Mouse (Mus musculus): ENCODE results near the gene Hmgn1.

The Hmgn1 gene

DNA sequence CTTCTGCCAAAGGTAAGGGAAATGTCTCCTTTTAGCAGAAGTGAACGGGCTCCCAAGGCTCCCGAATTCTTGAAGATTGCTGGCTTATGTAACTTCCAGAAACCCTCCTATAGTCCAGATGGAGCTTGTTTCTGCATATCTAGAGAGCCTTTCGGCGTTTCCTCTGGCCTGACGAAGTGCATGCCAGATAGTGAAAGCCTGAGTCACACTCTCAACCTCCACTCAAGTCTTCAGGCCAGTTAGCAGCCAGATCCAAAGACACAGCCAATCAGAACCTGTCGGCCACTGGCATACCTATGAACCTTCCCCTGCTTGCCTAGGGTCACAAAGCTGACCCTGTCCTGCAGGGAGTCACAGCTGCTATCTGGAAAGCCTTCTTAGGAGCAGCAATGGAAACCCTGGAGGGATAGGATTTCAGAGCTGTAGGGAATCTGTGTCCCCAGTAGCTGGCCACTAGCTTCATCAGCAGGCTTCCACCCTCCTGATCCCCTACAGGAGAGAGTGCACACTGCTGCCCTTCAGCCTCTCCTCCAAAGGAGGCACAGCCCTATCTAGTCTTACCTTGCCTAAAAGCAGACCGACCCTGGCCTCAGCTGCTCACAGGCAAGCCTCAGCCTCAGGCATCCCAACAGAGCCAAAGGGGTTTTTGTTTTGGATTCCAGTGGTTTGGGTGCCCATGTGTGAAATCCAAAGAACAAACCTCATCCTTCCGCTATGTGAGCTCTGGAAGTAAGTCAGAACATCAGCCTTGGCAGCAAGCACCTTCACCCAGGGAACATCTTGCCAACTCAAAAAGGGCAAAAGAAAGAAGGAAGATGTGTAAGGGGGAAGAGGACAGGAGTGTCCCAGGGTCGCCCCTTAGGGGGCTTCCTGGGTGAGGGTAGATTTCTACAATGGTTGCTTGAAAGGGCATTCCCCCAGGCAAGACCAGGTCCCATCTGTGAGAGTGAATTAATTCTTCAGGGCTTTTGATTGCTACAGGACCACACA is 35.7 kb downstream of the Hmgn1 start:
- ChIA-PET POLR2A (interaction anchor here (0.5 to 5.1 kb wide), 18 partner anchors 9 to 409 kb away, joined by 3 to 69 read pairs (median 4); partner anchors contain the start of genes Brwd1 (in 4 of the 4), Psmg1 (in 2 of the 4) and Wrb (in 1 of the 4)), CTCF (interaction anchor here (0.6 to 1.6 kb wide), 7 partner anchors 9 to 135 kb away, joined by 3 to 7 read pairs (median 3); no protein-coding TSS in a partner anchor)

DNA sequence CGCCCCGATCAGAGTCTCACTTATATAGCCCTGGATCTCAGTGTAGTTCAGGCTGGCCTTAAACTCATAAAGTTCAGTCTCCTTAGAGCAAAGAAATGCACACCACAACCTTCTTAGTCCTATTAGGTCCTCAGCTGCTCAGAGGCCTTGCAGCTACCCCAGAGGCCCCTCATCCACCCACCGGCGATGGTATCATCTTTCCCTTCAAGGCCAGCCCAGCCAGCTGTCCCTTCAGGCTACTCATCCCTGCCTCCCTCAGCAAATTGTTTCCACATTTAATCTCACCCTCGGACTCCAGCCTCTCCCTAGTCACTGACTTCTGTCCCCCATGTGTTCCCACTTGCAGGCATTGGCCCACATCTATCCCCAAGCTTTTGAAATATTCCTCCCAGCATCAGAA is 39.4 kb downstream of the Hmgn1 start:
- POLR2A ChIA-PET: interaction anchor here in 2 of 4 experiments (1.0 to 5.1 kb wide), 5 partner anchors 10 to 321 kb away, joined by 3 to 27 read pairs (median 6); no protein-coding TSS in a partner anchor

DNA sequence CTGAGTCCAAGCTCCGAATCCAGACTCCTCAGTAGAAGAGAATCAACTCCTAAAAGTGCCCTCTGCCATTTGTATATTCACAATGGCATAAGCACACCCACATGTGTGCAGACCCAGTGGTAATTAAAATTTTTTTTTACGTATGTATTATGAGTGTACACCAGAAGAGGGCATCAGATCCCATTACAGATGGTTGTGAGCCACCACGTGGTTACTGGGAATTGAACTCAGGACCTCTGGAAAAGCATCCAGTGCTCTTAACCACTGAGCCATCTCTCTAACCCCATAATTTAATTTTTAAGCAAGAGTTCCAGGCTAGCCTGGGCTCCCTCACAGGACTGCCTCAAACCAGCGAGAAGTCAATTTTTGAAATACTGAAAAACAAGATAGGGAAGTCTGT is 40.1 kb downstream of the Hmgn1 start:
- POLR2A ChIA-PET: interaction anchor here in 2 of 4 experiments (0.6 to 5.1 kb wide), 6 partner anchors 10 to 149 kb away, joined by 3 to 27 read pairs (median 4); no protein-coding TSS in a partner anchor
- CTCF ChIA-PET: interaction anchor here in 2 of 4 experiments (0.6 to 0.7 kb wide), 2 partner anchors 15 to 1935 kb away, joined by 3 to 4 read pairs; no protein-coding TSS in a partner anchor

More for the DNA sequence above, 39.4 kb downstream of the Hmgn1 start:
- CTCF ChIA-PET: interaction anchor here in 1 of 4 experiments (0.7 kb wide), 1 partner anchor 1936 kb away, joined by 3 read pairs; no protein-coding TSS in a partner anchor

DNA sequence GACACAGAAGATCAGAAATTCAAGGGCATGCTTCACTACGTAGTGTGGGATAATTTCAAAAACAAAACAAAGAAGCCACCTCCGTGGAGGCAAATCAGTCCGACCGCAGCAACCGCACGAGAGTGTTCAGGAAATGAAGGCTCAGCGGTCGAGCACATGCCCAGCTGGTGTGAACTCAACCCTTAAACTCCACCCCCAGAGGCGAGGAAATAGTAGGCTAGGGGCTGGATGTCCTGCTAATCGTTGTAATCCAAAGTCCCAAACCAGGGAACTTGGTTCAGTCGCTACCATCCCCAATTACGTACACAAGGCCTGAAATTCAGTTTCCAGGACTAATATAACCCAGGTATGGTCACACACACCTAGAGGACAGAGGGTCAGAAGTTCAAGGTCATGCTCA is 40.5 kb downstream of the Hmgn1 start:
- POLR2A ChIA-PET: interaction anchor here in 3 of 4 experiments (0.6 to 5.1 kb wide), 7 partner anchors 10 to 149 kb away, joined by 3 to 27 read pairs (median 3); no protein-coding TSS in a partner anchor
- CTCF ChIA-PET: interaction anchor here in 1 of 4 experiments (0.6 kb wide), 1 partner anchor 15 kb away, joined by 4 read pairs; no protein-coding TSS in a partner anchor

- POLR2A ChIA-PET: interaction anchor here in 2 of 4 experiments (0.7 to 5.1 kb wide), 7 partner anchors 8 to 46 kb away, joined by 3 to 27 read pairs (median 4); no protein-coding TSS in a partner anchor
Measured at GRCm38 (mm10) chr16:96085597-96085996, 41.9 kb downstream of the Hmgn1 start.

DNA sequence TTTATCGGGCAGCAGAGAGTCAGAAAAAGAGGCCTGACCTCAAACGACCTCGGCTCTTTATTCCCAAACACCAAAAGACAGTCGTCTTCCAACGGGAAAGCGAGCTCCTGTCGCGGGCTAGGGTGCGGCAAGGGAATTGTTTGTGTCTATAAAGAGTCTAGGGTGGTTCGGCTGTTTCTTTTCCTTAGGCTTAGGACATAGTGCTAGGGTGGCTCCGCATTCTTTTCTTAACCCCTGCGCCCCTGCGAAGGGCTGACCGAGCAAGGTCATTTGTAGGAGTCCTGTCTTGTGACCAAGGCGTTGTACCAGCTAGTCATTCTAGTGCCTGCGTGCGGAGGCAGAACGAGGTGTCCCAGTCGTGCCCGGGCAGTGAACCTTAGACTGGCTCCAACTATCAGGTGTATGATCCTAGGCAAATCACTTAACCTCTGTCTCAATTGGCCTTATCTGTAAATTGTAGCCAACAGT is 44.3 kb downstream of the Hmgn1 start:
- ChIA-PET CTCF (interaction anchor here in 3 of 4 experiments (0.5 to 1.5 kb wide), 7 partner anchors 8 to 348 kb away, joined by 3 to 5 read pairs (median 5); partner anchors contain the start of gene Hmgn1 (in 1 of the 3)), POLR2A (interaction anchor here (0.6 to 4.4 kb wide), 132 partner anchors 8 to 1324 kb away, joined by 3 to 111 read pairs (median 6); partner anchors contain the start of genes Hmgn1 (in 3 of the 4), Lca5l (in 3 of the 4), Psmg1 (in 3 of the 4) and Wrb (in 3 of the 4))

More at GRCm38 (mm10) chr16:96085597-96085996, 41.9 kb downstream of the Hmgn1 start:
- CTCF ChIA-PET: no interaction called here

DNA sequence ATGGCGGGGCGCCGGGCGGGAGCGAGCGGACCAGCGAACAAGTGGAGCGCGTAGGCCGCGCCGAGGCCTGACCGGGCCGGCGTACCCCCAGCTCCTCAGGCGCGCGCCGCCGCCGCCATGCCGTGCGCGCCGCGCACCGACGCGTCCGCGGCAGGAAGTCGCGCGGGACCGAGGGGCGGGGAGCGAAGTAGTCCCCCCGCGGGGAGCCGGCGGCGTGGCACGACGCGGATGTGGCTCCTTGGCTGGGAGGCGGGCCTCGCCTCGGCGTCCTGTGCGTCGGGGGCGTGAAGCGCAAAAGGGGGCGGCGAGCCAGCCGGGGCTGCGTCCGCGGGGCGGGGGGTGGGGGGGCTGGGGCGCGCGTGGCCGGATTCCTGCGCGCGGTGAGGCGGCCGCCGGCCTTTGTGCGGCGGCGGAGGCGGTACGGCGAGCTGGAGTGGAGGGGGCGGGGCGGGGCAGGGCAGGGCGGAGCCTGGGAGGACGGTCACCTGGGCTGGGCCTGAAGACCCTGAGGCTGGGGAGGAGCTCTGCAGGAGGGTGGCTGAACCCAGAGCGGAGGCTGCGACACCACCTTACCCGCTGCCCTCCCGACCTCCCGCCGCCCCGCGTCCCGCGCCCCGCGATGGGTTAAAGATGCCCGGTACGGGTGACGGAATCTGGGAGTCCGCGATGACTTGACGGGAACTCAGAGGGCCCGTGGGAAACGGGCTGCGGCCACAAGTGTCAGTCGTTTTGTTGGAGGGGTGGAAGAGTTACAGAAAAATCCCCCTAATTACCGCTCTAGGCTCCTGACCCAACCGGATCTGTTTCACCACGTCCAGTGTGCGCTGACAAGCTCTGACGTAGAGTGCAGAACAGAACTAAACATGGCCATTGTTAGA is 45.0 kb downstream of the Hmgn1 start, which contains the start of gene Brwd1:
Gene Brwd1, minus strand, starts transcription at position 226 of the 878 bp plus-strand sequence.
- ChIA-PET POLR2A (interaction anchor here (0.5 to 4.4 kb wide), 163 partner anchors 9 to 1323 kb away, joined by 3 to 111 read pairs (median 5); partner anchors contain the start of genes Psmg1 (in 4 of the 4), Hmgn1 (in 3 of the 4), Lca5l (in 3 of the 4) and Wrb (in 3 of the 4)), CTCF (interaction anchor here in 3 of 4 experiments (0.5 to 1.5 kb wide), 10 partner anchors 9 to 347 kb away, joined by 3 to 5 read pairs (median 4); partner anchors contain the start of gene Hmgn1 (in 1 of the 3))

DNA sequence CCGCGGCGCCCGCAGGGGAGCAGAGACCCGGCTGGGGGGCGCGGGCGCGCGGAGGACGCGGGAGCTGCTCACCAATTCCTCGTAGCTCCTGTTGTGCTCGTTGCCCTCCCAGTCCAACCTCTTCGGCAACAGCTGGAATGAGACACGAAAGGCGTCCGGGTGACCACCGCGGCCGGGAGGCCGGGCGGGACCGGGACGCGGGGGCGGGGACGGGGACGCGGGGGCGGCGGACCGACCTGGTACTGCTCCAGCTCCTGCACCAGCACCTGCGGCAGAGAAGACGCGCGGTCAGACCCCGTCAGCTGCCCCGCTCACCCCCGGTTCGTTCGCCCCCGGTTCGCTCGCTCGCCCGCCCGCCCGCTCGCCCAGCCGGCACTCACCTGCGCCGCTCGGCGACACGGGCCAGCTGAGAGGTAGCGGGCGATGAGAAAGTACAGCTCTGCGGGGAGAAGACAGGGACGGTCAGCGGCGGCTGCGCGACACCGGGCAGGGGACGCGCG is 45.7 kb downstream of the Hmgn1 start:
- ChIA-PET CTCF (interaction anchor here in 2 of 4 experiments (0.6 to 1.1 kb wide), 6 partner anchors 10 to 276 kb away, joined by 3 to 6 read pairs (median 3); no protein-coding TSS in a partner anchor), POLR2A (interaction anchor here (0.6 to 4.4 kb wide), 107 partner anchors 8 to 1226 kb away, joined by 3 to 111 read pairs (median 6); partner anchors contain the start of genes Psmg1 (in 4 of the 4), Hmgn1 (in 3 of the 4), Lca5l (in 2 of the 4) and Wrb (in 2 of the 4))

- CTCF ChIA-PET: interaction anchor here in 2 of 4 experiments (0.6 to 1.1 kb wide), 6 partner anchors 10 to 32 kb away, joined by 3 to 6 read pairs (median 3); no protein-coding TSS in a partner anchor
- POLR2A ChIA-PET: interaction anchor here (0.6 to 4.4 kb wide), 90 partner anchors 8 to 1893 kb away, joined by 3 to 111 read pairs (median 6); partner anchors contain the start of genes Hmgn1 (in 3 of the 4), Psmg1 (in 3 of the 4), Lca5l (in 2 of the 4) and Wrb (in 2 of the 4)
Measured at GRCm38 (mm10) chr16:96081331-96081730, 46.2 kb downstream of the Hmgn1 start.

GRCm38 (mm10) chr16:96080524-96080923 is 47.0 kb downstream of the Hmgn1 start:
- POLR2A ChIA-PET: interaction anchor here in 3 of 4 experiments (0.9 to 4.4 kb wide), 28 partner anchors 8 to 89 kb away, joined by 3 to 111 read pairs (median 15); partner anchors contain the start of genes Wrb (in 2 of the 3), Hmgn1 (in 1 of the 3) and Psmg1 (in 1 of the 3)
- CTCF ChIA-PET: no interaction called here

Data from embryonic stem cell, embryonic (primary cell).